Mouse (Mus musculus): Measurements from ENCODE around the gene Slx1b. TPM values are rescaled to one million over a fixed set of nuclear protein-coding genes. Genes with fewer than 3 reads are reported as not detected.
A peak's percentile ranks its signal among the peaks of the same experiment; 100 is the strongest.
"Not testable (repeated sequence)": the region's sequence is repeated elsewhere in the genome, so short reads cannot be mapped to it uniquely, and the experiment has no call there.

The Slx1b gene
- total RNA-seq (2021): 1 to 10 TPM; 2.1 to 3.6 TPM
- long read RNA-seq, experiment 1, partial matches to known transcripts: 1 of 3 reads
- long read RNA-seq, experiment 1, other reads (novel, unspliced or antisense): 0 of 3 reads
- long read RNA-seq, experiment 2, partial matches to known transcripts: 0 of 1 reads
- long read RNA-seq, experiment 2, other reads (novel, unspliced or antisense): 1 of 1 reads

GRCm38 (mm10) chr7:126695631-126696207 is at the start of gene Slx1b:
Slx1b (minus strand) TSS chr7:126695784.
- peak; percentile 92 to 94 for DNase-seq
- intact Hi-C loops (cut with DNase I): loop anchor here (5.0 kb wide), 1 partner anchor 108 kb away; the partner anchor contains the start of gene Cln3

- intact Hi-C loops (cut with DNase I): no loop called here
- no peak for DNase-seq
These were observed 46.4 kb upstream of the Slx1b start for GRCm38 (mm10) chr7:126741964-126742482.

- intact Hi-C loops (cut with DNase I): no loop called here
- no peak for DNase-seq
These were observed 45.9 kb upstream of the Slx1b start for GRCm38 (mm10) chr7:126741452-126741851.

GRCm38 (mm10) chr7:126740977-126741376 is 45.4 kb upstream of the Slx1b start:
- no peak for DNase-seq
- intact Hi-C loops (cut with DNase I): no loop called here

GRCm38 (mm10) chr7:126740132-126740735 is 44.6 kb upstream of the Slx1b start:
- intact Hi-C loops (cut with DNase I): no loop called here
- DNase-seq: no peak

GRCm38 (mm10) chr7:126739551-126739950 is 44.0 kb upstream of the Slx1b start:
- intact Hi-C loops (cut with DNase I): no loop called here
- no peak for DNase-seq

GRCm38 (mm10) chr7:126736122-126736521 is 40.5 kb upstream of the Slx1b start:
- DNase-seq: no peak
- intact Hi-C loops (cut with DNase I): no loop called here

GRCm38 (mm10) chr7:126730256-126730789 is 34.7 kb upstream of the Slx1b start:
- DNase-seq; intact Hi-C loops (cut with DNase I): not testable (repeated sequence)

- no peak for DNase-seq
- intact Hi-C loops (cut with DNase I): no loop called here
These were observed 30.1 kb upstream of the Slx1b start for GRCm38 (mm10) chr7:126725667-126726066.

GRCm38 (mm10) chr7:126725077-126725476 is 29.5 kb upstream of the Slx1b start:
- DNase-seq: no peak
- intact Hi-C loops (cut with DNase I): no loop called here

GRCm38 (mm10) chr7:126721635-126722034 is 26.1 kb upstream of the Slx1b start:
- DNase-seq: no peak
- intact Hi-C loops (cut with DNase I): no loop called here

- intact Hi-C loops (cut with DNase I): no loop called here
These were observed 23.3 kb upstream of the Slx1b start for GRCm38 (mm10) chr7:126718787-126719337.

GRCm38 (mm10) chr7:126717566-126717965 is 22.0 kb upstream of the Slx1b start:
- DNase-seq: no peak

More at GRCm38 (mm10) chr7:126718787-126719337, 23.3 kb upstream of the Slx1b start:
- DNase-seq: no peak

GRCm38 (mm10) chr7:126715679-126716078 is 20.1 kb upstream of the Slx1b start:
- DNase-seq: no peak
- intact Hi-C loops (cut with DNase I): no loop called here

More at GRCm38 (mm10) chr7:126717566-126717965, 22.0 kb upstream of the Slx1b start:
- intact Hi-C loops (cut with DNase I): no loop called here

- no peak for DNase-seq
- intact Hi-C loops (cut with DNase I): no loop called here
These were observed 16.3 kb upstream of the Slx1b start for GRCm38 (mm10) chr7:126711910-126712309.

- no peak for DNase-seq
- intact Hi-C loops (cut with DNase I): no loop called here
These were observed 14.7 kb upstream of the Slx1b start for GRCm38 (mm10) chr7:126710266-126710665.

GRCm38 (mm10) chr7:126708175-126708952 is 12.8 kb upstream of the Slx1b start:
- intact Hi-C loops (cut with DNase I): no loop called here
- DNase-seq: no peak

- DNase-seq: no peak
- intact Hi-C loops (cut with DNase I): no loop called here
These were observed 12.0 kb upstream of the Slx1b start, which contains the start of gene Coro1a for GRCm38 (mm10) chr7:126707442-126708174. Coro1a (minus strand) TSS chr7:126707787.

Data from gastrocnemius, postnatal 36 days (tissue).